Mouse (Mus musculus) heart, postnatal 14 days (tissue): ENCODE results near the gene Gabbr2. TPM values are rescaled to one million over a fixed set of nuclear protein-coding genes. Genes with fewer than 3 reads are reported as not detected.
"Not testable (repeated sequence)": the region's sequence is repeated elsewhere in the genome, so short reads cannot be mapped to it uniquely, and the experiment has no call there.

Experiments
- DNase-seq, 2 experiments: peaks; one replicate each; pipeline ENCODE4 v3.0.0; 2021 to 2022
- intact Hi-C: fragments of 180-260 bp; cut with DNase I; formaldehyde crosslinking; loops from one replicate; pipeline ENCODE4 v1.15.1; 2025
- total RNA-seq, 2 experiments: library from RNA; stranded (reverse); gene quantifications; 2 replicates each; pipeline ENCODE4 v1.2.3; 2021

Gabbr2 gene
- total RNA-seq, 2 experiments from 2014 or later = 0.05 TPM; not detected in 1

DNA sequence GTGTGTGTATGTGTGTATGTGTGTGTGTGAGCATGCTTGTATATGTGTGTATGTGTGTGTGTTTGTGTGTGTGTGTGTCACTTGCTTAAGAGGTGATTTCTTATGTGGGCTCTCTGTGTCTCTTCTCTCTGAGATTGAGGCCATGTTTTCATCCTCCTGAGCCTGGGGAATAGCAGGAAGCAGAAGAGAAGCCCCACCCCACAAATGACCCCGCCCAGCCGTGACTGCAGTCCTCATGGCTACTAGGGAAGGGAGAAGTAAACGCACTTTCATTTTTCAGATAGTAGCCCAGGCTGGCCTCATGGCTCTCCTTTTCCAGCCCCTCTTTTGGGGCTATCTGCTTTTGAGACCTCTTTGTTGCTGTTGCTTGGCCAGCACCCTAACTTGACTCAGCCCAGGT is 315.0 kb downstream of the Gabbr2 start:
- intact Hi-C loops = no loop called here
- no peak for DNase-seq

DNA sequence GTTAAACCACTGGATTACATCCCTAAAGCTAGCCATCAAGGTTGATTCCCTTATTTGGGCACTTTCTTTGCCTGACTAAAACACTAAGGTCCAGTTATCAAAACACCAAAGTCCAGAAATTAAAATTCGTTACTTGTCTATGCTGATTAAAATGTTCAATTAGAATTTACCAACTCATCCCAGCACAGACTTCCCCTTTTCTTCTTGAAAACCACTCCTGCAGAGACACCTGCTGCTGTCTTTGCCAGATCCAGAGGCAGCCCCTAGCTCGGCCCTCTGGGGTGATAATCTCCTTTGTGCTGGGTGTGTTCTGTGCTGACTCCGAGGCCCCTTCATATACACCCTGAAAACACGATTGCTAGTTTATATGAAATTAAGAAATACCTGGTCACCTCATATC is 315.7 kb downstream of the Gabbr2 start:
- intact Hi-C loops = no loop called here
- no peak for DNase-seq

DNA sequence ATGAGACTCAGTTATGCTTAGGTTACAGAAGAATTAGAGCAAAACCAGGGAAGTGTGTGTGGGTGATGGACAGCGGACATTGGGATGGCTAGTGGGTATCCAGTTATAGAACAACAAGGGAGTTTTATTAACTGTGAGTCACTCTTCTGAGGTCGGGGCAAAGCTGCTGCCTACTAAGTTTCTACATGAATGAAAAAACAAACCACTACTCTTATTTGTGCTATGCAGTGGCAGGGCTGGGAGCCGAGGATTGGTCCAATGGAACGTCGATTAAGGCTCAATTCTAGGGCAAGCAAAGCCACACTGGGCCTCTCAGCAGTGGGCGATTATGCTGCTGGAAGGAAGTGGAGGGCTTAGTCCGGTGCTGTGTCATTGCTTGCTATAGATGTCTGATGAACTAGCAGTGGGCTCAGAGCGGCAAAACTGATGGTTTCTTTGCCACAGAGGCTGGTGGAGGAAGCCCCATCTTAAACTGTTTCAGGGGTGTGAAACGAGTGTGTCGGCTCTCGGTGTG is 316.3 kb downstream of the Gabbr2 start:
- intact Hi-C loops = no loop called here
- DNase-seq = no peak

DNA sequence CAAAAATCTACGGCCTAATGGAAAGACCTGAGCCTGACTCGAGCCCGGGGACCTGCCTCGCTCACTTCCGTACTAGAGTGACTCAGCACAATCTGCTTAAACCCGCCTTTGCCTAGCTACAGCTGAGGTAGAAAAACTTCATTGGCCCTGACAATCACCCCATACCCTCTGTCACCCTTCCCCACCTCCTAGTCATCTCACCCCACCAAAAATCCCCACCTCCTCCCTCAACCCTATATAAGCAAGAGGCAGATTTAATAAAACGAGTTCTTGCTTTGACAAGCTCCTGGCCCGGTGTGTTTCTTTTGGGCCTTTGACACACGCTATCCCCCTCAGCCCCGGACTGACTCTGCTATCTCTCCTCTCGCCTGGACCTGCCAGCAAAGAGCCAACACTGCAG is 323.1 kb downstream of the Gabbr2 start:
- intact Hi-C loops = no loop called here
- no peak for DNase-seq

DNA sequence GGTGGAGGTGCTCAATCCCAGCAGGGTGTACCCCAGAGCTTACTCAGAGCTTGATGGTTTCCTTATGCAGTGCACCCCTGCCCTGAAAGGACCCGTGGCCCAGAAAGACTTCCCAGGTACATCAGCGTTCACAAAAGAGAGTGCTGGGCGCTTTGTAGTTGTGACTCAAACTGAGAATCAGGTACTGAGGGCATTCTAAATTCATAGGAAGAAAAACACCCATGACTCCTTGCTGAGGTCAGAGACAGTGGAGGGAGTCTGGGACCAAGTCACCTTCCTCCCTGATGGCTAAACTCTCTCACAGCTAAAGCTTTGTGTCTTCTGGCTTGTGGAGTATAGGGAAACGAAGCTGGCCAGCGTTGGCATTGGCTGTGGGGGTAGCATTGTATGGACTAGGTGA is 325.3 kb downstream of the Gabbr2 start:
- intact Hi-C loops = no loop called here
- no peak for DNase-seq

DNA sequence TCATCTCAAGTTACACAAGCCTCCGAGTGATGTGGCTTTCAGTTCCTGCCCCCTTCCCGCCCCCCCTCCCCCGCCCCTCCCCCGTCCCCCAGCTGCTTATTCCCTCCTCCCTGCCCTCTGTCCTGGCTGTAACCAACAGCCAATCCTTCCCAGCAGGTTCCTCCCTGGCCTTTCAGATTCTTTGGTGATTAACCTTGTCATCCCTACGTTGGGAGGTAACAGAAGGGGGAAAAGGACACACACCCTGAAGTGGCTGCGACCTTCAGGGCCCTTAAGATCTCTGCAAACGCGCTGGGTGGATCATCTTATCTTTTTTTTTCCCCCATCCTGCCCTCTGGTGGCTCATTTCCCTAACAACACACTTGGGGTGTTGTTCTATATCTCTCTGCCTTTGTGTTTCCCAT is 326.3 kb downstream of the Gabbr2 start:
- intact Hi-C loops = no loop called here
- peak in 1 of 2 experiments; percentile 25 for DNase-seq

DNA sequence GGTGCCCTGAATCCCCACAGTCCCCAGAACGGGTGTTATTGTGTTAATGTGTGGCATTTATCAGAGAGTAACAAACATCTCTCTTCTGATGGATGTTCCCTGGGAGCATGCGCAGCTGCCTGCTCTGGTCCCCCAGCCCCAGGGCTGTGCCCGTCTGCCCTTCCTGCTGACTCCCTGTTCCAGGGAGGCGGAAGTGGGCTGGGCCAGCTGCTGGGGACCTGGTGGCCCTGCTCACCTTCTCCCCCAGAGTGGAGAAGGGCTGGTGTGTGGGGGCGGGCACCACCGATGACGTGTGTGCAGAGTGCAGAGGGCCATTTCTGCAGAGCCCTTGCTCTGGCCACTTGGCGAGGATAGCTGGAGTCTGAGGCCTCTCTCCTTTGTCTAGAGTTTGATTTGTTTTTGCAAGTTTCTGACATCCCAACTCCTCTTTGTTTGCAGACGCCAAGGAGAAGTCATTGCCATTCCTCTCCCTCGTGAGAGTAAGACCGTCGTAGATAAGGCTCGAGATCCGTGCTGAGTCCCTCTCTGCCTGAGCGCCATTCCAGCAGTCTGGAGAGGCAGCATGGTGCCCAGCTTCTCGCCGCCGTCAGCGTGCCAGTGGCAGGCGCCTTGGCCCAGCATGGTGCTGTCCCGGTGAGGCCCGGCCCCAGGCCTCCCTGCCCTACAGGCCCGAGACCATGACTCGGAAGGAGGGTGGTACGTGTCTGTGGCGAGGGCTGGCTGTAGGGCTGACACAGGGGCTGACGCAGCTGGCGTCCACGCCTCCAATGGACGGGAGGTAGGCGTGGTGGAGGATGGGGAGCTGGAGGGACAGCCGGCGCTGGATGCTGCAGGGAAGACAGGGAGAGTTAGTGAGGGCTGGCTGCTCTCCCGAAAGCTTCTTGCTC is 327.3 kb downstream of the Gabbr2 start:
- DNase-seq = peak; percentile 67 to 73
- intact Hi-C loops = no loop called here

DNA sequence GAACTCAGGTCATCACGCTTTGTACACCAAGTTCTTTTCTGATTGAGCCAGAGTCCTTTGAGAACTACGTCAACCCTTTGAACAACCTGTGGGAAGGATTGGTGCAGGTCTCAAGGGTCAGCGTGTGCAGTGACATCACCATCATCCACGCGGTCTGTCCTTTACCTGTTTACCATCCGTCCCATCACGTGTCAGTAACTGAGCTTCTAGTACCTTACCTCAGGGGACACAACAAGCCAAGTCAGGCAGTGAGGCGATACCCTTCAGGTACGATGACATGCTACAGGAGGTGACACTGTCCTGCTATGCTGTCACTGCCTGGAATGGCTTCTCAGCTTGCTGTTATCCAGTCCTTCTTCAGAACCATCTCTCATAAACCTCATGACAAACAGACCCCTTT is 330.2 kb downstream of the Gabbr2 start:
- DNase-seq = no peak
- intact Hi-C loops = no loop called here

DNA sequence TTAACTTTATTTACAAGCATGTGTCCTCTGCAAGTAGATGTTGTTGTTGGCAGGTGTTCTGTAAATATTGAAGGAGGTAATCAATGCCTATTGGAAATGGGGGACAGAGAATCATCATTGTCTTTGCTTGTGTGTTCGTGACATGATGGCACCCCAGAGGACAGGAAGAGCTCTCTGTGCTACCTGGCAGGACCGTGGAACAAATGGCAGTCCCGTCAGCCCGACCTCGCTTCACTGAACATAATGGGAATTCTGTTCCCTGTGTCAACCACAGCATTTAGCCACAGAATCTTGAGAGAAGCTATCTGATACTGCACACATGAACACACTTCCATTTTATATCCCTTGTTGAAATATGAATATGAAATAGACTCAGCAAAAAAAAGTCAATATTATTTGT is 332.7 kb downstream of the Gabbr2 start:
- intact Hi-C loops = no loop called here
- no peak for DNase-seq

DNA sequence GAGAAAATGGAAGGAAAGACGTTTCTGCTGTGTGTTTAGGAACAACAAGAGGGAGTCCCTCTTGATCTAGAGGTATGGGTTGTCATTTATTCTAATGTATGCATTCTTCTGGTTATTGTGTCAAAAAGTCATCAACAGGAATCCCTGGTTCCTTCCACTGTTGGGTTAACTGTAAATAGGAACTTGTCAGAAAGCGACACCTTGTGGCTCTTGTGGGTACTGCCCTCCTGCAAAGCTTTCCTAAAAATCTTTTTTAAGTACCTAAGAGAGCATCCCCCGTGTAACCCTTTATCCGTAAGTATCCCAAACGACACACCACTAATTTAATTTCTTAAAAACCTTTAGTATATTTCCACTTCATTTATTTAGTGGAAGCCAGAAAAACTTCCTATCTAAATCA is 334.6 kb downstream of the Gabbr2 start:
- peak; percentile 73 to 83 for DNase-seq
- intact Hi-C loops = loop anchor here (1.0 kb wide), 1 partner anchor 46 kb away; no protein-coding TSS in a partner anchor

DNA sequence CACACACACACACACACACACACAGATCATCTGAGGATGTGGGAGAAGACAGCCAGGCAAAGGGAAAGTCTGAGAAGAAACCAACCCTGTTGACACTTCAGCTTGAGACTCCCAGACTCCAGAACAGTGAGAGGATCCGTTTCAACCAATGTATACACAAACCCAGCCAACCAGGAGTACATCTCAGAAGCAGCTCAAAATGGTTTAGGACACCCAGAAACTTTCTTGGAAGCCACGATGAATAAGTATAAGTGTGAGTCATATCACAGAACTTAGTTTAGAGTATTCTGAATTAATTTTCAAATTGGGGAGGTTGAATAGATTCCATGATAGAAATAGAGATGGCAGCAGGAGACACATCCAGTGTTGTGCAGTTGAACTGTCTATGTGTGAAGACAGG is 335.7 kb downstream of the Gabbr2 start:
- no peak for DNase-seq

DNA sequence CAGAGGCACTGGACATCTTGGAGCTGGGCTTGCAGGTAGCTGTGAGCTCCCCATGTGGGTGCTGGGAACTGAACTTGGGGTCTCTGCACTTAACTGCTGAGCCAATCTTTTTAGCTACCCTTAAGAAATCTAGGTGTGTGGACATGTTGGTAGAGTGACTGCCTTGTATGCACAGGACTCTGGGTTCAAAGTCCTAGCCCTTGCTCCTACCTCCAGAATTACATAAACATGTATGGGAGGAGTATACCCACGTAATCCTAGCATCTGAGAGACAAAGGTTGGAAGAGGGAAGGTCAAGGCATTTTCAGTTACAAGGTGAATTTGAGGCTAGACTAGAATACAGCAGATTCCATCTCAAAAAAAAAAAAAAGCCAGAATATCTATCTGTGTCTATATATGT is 336.4 kb downstream of the Gabbr2 start:
- intact Hi-C loops = no loop called here
- no peak for DNase-seq

More for the DNA sequence above, 335.7 kb downstream of the Gabbr2 start:
- intact Hi-C loops = no loop called here

DNA sequence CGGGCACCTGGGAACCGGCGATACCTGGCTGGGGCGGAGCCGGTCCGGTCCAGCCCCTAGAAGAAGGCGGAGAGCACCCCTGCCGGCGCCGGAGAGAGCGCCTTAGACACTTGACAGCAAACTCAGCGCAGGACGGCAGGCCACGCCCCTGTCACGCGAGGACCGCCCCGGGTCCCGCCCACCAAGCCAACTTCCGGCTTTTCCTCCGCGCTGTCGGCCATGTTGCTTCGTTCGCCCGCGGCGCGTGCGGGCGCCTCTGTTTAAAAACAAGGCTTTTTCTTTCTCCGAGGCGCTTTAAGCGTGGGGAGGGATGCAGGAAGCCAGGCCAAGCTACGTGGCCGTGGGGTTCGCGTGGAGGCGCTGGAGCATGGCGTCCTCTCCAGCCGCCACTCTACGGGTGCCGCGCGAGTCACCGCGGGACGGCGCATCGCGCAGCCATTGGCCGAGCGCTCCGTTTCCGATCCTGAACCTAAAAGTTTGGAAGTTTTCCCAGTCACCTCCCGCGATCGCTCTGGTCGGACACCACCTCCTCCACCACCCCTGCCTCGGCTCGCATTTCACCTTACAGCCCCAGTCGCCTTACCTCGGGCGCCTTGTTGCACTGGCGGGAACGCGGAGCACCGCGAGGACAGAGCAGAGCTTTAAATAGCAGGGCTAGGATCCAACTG is 341.5 kb downstream of the Gabbr2 start, which contains the start of gene Tbc1d2:
Gene Tbc1d2 (minus strand): TSS at position 124 of the 668 bp plus-strand sequence.
- intact Hi-C loops = loop anchor here (5.0 kb wide), 1 partner anchor 143 kb away; no protein-coding TSS in a partner anchor
- peak; percentile 94 to 95 for DNase-seq

DNA sequence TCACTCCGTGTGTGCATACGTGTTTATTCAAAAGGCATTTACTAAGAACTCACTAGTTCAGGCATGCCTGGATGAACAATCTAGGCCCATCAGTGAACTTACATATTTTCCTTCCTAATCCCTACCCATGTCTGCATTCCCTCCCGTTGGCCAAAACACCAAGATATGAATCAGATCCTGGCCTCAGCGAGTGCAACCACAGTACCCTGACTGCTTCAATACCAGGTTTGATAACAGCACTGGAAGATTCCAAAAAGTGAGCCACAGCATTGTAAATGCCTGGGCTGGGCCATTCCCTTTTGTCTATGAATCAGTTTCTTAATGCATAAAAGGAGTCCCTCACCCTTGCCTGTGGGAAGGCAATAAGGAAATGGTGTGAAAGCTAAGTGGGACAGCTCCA is 342.5 kb downstream of the Gabbr2 start:
- intact Hi-C loops = no loop called here
- DNase-seq = no peak

DNA sequence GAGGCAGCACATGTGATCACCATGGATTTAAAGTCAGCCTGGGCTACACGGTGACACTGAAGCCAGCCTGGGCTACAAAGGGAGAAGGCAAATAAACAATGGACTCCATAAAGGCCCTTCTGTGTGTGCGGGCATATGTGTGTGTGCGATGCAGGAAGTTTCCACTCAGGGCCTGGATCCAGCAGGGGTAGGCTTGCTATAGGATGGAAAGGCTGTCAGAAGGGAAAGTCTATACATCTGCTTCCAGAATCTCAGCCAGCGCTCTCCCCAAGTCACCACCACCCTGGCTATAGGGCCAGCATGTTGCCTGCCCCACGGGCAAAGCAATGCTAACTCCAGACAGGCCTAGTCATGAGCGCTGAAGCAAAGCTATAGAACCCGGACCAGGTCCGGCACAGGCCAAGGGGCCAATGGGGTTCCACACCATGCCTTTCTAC is 348.0 kb downstream of the Gabbr2 start:
- intact Hi-C loops = no loop called here
- no peak for DNase-seq

DNA sequence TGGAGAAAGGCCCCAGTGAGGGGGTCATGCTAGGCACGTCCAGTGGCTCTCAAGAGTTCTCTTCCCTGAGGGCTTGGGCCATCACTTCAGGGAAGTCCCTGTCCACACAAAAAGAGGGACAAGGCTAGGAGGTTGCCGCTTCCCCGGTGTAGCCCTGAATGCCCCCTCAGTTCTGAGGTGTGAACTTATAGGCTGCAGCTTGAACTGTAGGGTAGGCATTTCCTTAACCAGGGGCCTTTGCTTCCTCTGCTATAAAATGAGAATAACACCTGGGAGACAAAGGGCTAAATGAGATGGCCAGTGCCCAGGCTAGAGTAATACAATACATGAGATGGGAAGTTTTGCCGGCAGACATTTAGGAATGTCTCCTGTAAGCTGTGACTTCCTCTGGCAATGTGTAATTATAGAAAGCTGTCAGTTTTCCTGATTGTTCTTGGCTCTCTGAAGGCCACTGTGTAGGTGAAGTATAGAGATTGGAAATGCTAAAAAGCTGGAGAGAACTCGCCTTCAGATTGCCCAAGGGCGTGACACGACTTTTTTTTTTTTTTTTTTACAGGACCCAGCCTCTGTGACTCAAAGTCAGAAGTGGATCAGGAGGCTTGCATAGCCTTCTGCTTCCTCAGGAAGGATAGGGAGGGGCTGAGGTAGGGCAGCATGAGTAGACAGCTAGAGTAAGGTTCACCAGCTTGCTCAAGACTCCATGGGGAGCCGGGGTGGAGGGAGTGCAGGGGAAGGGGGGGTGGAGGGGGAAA is 348.6 kb downstream of the Gabbr2 start:
- DNase-seq = no peak
- intact Hi-C loops = no loop called here

DNA sequence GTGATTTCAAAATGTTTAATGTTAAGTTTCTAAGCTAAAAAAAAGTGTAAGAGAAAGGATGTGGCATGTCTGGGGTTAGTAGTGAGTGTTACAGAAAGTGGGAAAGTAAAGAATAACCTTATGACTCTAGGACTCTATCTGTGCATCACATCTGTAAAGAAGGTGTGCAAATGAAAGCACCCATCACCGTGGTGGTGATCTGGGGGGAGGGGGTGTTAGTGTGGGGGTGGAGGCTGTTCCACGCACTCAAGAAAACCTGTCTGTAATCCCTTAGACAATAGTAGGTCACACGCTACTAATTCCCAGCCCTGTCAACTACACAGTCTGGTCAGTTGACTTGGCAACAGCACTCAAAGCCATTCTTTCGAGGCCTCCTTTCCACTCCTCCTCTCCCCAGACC is 350.4 kb downstream of the Gabbr2 start:
- intact Hi-C loops = no loop called here
- DNase-seq = no peak

DNA sequence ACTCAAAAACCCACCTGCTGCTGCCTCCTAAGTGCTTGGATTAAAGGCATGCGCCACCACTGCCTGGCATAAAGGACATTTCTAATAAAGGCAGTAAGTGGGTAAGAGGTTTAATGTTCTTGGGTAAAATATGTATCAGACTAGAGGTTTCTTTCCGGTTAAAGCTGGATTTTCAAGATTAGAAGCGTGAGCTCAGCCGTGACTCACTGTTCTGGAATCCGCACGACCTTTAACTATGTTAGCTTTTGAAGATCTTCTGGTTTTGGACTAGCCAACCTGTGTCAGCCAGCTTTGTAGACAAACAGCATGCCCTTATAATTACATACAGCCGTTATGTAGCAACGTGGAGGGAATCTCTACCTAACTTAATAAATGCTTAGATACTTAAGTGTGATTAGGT is 351.8 kb downstream of the Gabbr2 start:
- intact Hi-C loops = no loop called here
- no peak for DNase-seq

DNA sequence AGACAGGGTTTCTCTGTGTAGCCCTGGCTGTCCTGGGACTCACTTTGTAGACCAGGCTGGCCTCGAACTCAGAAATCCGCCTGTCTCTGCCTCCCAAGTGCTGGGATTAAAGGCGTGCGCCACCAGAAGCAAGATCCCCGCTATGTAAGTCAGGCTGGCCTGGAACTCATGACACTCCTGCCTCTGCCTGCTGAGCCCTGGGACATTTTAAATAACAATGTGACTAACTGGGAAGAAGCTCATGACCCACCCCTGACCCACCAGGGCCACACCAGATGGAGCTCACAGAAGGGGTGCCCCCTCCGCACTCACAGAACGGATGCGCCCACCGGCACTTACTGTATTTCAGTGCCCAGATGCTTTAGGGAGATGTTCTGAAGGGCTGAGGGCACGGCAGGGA is 354.4 kb downstream of the Gabbr2 start:
- intact Hi-C loops = not testable (repeated sequence)

DNA sequence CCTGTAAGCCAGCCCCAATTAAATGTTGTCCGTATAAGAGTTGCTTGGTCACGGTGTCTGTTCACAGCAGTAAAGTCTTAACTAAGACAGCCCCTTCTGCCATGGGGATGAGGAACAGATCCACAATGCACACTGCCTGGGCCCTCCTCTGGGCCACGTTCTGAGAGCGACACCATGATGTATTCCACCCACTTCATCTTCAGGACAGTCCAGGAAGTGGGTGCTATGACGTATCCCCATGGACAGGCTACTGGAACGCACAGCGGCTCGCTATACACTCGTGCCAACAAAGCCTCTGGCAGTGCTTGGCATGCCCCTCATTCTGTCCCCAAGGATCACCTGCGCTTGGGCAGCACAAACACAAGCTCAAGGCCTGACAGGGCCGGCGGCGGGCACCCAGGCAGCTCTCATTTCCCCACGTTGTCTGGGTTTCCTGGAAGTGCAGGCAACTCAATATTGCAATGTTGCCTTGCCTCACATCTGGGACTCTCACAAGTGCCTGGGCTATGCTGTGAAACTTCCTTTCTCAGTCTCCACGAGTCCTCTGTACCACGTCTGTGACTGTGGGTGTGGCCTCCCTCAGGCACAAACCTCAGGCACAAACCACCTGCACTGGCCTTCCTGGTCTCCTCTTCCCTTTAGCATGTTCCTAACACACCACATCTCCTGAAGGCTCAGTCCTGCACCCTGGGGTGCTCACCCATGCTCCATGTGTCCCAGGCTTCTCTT is 355.8 kb downstream of the Gabbr2 start:
- no peak for DNase-seq
- intact Hi-C loops = no loop called here

More for the DNA sequence above, 354.4 kb downstream of the Gabbr2 start:
- DNase-seq = not testable (repeated sequence)
